Mouse (Mus musculus) limb, embryonic 12.5 days (tissue): ENCODE results near the gene Ctc1. TPM values are rescaled to one million over a fixed set of nuclear protein-coding genes. Genes with fewer than 3 reads are reported as not detected.

Source experiments
- ATAC-seq: fragments of 200-750 bp; cut with Nextera tagmentation; 2 replicates; pipeline ENCODE4 v1.8.0; 2017; ENCODE audit warnings: low read depth, moderate TSS enrichment; ENCODE audit not compliant: insufficient number of reproducible peaks, insufficient read depth, low FRiP score, low TSS enrichment
- H3K27ac ChIP-seq: fragments of 300-500 bp; sonication (generic); 2 replicates; pipeline ENCODE4 v1.5.1; 2016; ENCODE audit warnings: mild to moderate bottlenecking, moderate library complexity
- H3K27me3 ChIP-seq: fragments of 300-500 bp; sonication (generic); 2 replicates; pipeline ENCODE4 v1.6.1; 2016; ENCODE audit warnings: mild to moderate bottlenecking, moderate library complexity
- H3K36me3 ChIP-seq: fragments of 300-500 bp; sonication (generic); 2 replicates; pipeline ENCODE4 v1.6.1; 2016; ENCODE audit warnings: mild to moderate bottlenecking, moderate library complexity
- H3K4me1 ChIP-seq: fragments of 300-500 bp; sonication (generic); replicated peaks from 2 replicates; pipeline ENCODE4 v1.6.1; 2016
- H3K4me2 ChIP-seq: fragments of 300-500 bp; sonication (generic); 2 replicates; pipeline ENCODE4 v1.6.1; 2016; ENCODE audit warnings: mild to moderate bottlenecking, moderate library complexity
- H3K4me3 ChIP-seq: fragments of 300-500 bp; sonication (generic); replicated peaks from 2 replicates; pipeline ENCODE4 v1.5.1; 2016; ENCODE audit warnings: mild to moderate bottlenecking
- H3K9ac ChIP-seq: fragments of 300-500 bp; sonication (generic); replicated peaks from 2 replicates; pipeline ENCODE4 v1.6.1; 2016; ENCODE audit warnings: mild to moderate bottlenecking, moderate library complexity
- H3K9me3 ChIP-seq: fragments of 300-500 bp; sonication (generic); 2 replicates; pipeline ENCODE4 v1.6.1; 2016; ENCODE audit warnings: mild to moderate bottlenecking, moderate library complexity
- WGBS: fragments of 180-500 bp; shearing (Covaris S2); methylation state at CpG from one replicate; pipeline ENCODE4 v1.1.7; 2016; 5-methylcytosine and 5-hydroxymethylcytosine counted together
- polyA plus RNA-seq: library from polyadenylated mRNA; unstranded; fragments of >200 nt; fragmentation: Nextera tagmentation; extraction: Ambion mirVana; gene quantifications from 2 replicates; pipeline ENCODE4 v1.2.1, GENCODE M21; 2016

Gene Ctc1
- polyA plus RNA-seq, 1 experiment from 2014 or later = 70.5 TPM

GRCm38 (mm10) chr11:69035411-69035810 is 19.7 kb downstream of the Ctc1 start:
- H3K9me3 ChIP-seq = no peaks in the 10 kb centered on the region
- no peak overlapping the region for H3K4me2 ChIP-seq
- 86% methylated on average over 9 of the region's 9 CpGs for WGBS
- H3K9ac ChIP-seq = no peak overlapping the region
- peaks cover 21% of the 10 kb centered on the region for H3K4me1 ChIP-seq
- H3K27ac ChIP-seq = peak overlapping the region; percentile 24
- 0 out of 2 replicates have a peak overlapping the region, but pooled peaks have one; percentile 12 for H3K4me3 ChIP-seq
- H3K36me3 ChIP-seq = peaks cover 58% of the 10 kb centered on the region
- no peak for ATAC-seq
- no peaks in the 10 kb centered on the region for H3K27me3 ChIP-seq

GRCm38 (mm10) chr11:69035849-69036248 is 20.1 kb downstream of the Ctc1 start:
- Histone ChIP-seq H3K9ac (no peak overlapping the region), H3K4me3 (peak overlapping the region; percentile 12), H3K4me1 (peaks cover 21% of the 10 kb centered on the region), H3K27ac (peak overlapping the region; percentile 24), H3K27me3 (no peaks in the 10 kb centered on the region), H3K36me3 (peaks cover 54% of the 10 kb centered on the region), H3K4me2 (peak overlapping the region; percentile 55), H3K9me3 (no peaks in the 10 kb centered on the region)
- 11% methylated on average over 8 of the region's 8 CpGs for WGBS
- no peak for ATAC-seq

DNA sequence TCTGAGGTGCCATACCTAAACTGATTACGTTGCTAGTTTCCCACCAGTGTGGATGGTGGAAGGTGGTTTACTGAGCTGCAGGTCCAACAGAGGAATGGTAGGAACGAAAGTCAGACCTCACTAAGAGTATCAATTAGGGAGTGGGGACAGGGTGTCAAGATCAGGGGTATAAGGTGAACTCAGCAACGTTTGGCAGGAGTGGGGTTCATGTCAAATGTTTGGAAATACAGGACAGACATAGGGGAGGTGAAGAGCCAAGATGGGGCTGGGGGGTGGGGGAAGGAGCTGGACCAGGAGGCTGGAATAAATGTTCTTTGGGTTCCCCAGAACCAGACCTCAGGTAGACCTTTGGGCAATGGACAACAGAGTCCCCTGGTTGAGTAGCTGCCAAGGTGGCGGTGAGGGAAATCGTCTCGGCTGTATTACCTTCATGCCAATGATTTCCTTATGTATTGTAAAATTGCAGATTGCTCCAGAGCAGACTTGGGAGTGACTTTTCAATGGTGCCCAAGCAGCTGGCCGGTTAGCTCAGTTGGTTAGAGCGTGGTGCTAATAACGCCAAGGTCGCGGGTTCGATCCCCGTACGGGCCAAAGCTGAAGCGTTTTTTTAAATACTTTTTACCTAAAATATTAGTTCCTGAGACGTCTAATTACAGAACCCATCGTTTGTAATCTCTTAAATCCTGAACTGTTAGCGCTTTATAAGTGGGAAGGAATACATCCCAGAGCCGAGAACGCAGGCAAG is 20.9 kb downstream of the Ctc1 start:
- H3K36me3 ChIP-seq = peaks cover 46% of the 10 kb centered on the region
- H3K27ac ChIP-seq = peak overlapping the region; percentile 86
- 10% methylated on average over 20 of the region's 20 CpGs for WGBS
- H3K4me2 ChIP-seq = peak overlapping the region; percentile 55
- peak overlapping the region; percentile 80 for H3K9ac ChIP-seq
- H3K4me3 ChIP-seq = peak overlapping the region; percentile 69
- no peaks in the 10 kb centered on the region for H3K27me3 ChIP-seq
- peaks cover 21% of the 10 kb centered on the region for H3K4me1 ChIP-seq
- no peak for ATAC-seq
- H3K9me3 ChIP-seq = no peaks in the 10 kb centered on the region

- H3K9me3 ChIP-seq = no peaks in the 10 kb centered on the region
- H3K27ac ChIP-seq = peak overlapping the region; percentile 86
- 1% methylated on average over 34 of the region's 34 CpGs for WGBS
- peak overlapping the region; percentile 55 for H3K4me2 ChIP-seq
- no peaks in the 10 kb centered on the region for H3K27me3 ChIP-seq
- H3K9ac ChIP-seq = peak overlapping the region; percentile 80
- ATAC-seq = no peak
- H3K4me1 ChIP-seq = peaks cover 21% of the 10 kb centered on the region
- H3K4me3 ChIP-seq = peak overlapping the region; percentile 69
- peaks cover 39% of the 10 kb centered on the region for H3K36me3 ChIP-seq
These were observed 21.7 kb downstream of the Ctc1 start for GRCm38 (mm10) chr11:69037231-69038061.

DNA sequence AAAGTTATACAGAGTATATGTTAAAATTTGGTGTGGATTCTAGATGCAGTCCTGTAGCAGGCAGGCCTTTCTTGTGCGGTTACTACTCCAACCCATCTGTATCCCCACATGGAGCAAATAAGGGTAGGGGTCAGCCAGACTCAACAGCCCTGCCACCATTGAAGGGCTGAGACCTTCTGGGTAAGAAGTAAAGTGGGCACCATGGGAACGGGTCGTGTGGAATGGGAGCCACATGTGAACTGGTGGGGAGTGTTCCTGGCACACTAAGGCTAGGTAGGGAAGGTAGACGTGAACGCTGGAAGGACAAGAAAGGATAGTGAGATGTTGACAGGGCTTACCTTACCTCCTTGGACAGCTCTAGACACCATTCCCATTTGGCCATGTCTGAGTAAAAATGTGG is 22.5 kb downstream of the Ctc1 start:
- H3K36me3 ChIP-seq = peaks cover 32% of the 10 kb centered on the region
- WGBS = 80% methylated on average over 5 of the region's 5 CpGs
- no peak for ATAC-seq
- H3K4me3 ChIP-seq = no peak overlapping the region
- H3K9me3 ChIP-seq = no peaks in the 10 kb centered on the region
- H3K27ac ChIP-seq = no peak overlapping the region
- H3K9ac ChIP-seq = no peak overlapping the region
- H3K4me1 ChIP-seq = peaks cover 21% of the 10 kb centered on the region
- no peak overlapping the region for H3K4me2 ChIP-seq
- no peaks in the 10 kb centered on the region for H3K27me3 ChIP-seq

DNA sequence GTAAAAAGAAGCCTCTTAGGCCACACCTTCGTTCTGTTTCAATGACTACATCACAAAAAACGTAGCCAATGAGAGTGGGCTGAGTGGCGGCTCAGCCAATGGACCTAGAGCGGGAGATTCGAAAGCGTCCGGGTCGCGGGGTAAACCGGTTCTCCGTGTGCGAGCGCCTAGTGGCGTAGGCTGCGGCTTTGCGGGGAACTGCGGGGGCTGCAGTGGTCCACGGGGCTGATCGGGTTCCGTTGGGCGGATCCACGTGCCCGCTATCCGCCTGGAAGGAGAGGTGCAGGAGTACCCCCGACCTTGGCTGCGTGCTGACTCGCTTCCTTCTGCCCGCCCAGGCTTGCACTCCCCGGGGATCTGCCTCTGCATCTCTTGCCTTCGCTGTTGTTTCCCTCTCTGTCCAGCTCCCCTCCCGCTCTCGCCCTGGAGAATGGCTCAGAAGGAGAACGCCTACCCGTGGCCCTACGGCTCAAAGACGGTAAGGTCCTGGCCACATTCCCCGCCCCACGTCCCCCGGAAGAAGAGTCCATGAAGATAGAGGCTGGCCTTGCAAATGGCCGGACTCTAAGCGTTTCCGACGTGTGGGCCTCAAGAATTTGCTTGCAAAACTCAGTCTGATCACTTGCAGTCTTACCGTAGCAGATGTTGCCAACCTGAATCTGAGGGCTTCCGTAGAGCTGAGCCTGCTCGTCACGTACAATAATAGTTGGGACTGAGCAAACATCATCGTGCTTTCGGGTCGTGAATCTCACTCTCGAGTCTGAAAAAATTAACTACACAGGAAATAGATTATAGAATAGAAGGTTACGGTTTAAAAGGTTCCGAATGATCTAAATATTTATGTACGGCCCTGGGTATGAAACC is 30.1 kb downstream of the Ctc1 start, which contains the start of gene Aurkb:
Gene Aurkb, plus strand, starts transcription at position 117 of the 864 bp plus-strand sequence.
- Histone ChIP-seq H3K4me3 (peak within 1 kb of the TSS; percentile 83), H3K9me3 (no peaks in the 10 kb centered on the region), H3K9ac (peak within 1 kb of the TSS; percentile 83), H3K36me3 (peaks cover 34% of the 10 kb centered on the region), H3K27ac (peak within 1 kb of the TSS; percentile 93), H3K27me3 (no peaks in the 10 kb centered on the region), H3K4me2 (peak within 1 kb of the TSS; percentile 85), H3K4me1 (peaks cover 25% of the 10 kb centered on the region)
- peak; percentile 75 for ATAC-seq
- WGBS = under 1% methylated on average over 54 of the region's 54 CpGs

GRCm38 (mm10) chr11:69046395-69046774 is 30.7 kb downstream of the Ctc1 start:
- no peak for ATAC-seq
- WGBS = 13% methylated on average over 9 of the region's 9 CpGs
- no peak overlapping the region for H3K27ac ChIP-seq

DNA sequence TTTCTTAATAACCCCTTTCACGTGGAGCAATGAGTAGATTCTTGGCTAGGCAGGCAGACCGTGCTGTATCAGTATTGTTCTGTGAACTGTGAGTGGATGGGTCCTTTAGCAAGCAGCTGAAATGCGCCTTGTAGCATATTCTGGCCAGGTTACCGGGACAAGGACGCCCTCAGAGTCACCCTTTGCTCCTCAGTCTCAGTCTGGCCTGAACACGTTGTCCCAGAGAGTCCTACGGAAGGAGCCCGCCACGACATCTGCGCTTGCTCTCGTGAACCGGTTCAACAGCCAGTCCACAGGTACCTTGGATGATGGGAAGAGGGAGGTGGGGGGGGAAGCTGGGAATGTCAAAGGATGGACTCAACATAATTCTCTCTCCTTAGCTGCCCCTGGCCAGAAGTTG is 31.9 kb downstream of the Ctc1 start:
- Histone ChIP-seq H3K4me1 (peaks cover 25% of the 10 kb centered on the region), H3K4me3 (0 out of 2 replicates have a peak overlapping the region, but pooled peaks have one; percentile 83), H3K27me3 (no peaks in the 10 kb centered on the region), H3K9ac (0 out of 2 replicates have a peak overlapping the region, but pooled peaks have one; percentile 27), H3K27ac (no peak overlapping the region), H3K4me2 (peak overlapping the region; percentile 85), H3K9me3 (no peaks in the 10 kb centered on the region), H3K36me3 (peaks cover 47% of the 10 kb centered on the region)
- ATAC-seq = no peak
- 90% methylated on average over 12 of the region's 12 CpGs for whole genome bisulfite sequencing

More at GRCm38 (mm10) chr11:69046395-69046774, 30.7 kb downstream of the Ctc1 start:
- Histone ChIP-seq H3K4me1 (peaks cover 25% of the 10 kb centered on the region), H3K4me3 (peak overlapping the region; percentile 83), H3K27me3 (no peaks in the 10 kb centered on the region), H3K4me2 (peak overlapping the region; percentile 85), H3K36me3 (peaks cover 40% of the 10 kb centered on the region), H3K9me3 (no peaks in the 10 kb centered on the region), H3K9ac (peak overlapping the region; percentile 83)

DNA sequence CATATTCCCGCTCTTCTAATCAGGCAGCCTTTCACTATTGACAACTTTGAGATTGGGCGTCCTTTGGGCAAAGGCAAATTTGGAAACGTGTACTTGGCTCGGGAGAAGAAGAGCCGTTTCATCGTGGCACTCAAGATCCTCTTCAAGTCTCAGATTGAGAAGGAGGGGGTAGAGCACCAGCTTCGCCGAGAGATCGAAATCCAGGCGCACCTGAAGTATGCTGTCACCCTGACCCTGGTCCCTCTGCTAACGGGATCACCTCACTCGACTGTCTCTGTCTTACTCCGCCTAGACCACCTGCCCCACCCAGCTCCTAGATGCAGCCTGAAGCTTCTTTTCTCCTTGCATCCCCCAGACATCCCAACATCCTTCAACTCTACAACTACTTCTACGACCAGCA is 32.4 kb downstream of the Ctc1 start:
- no peaks in the 10 kb centered on the region for H3K9me3 ChIP-seq
- H3K36me3 ChIP-seq = peaks cover 50% of the 10 kb centered on the region
- H3K4me1 ChIP-seq = peaks cover 25% of the 10 kb centered on the region
- no peak overlapping the region; the same call in 1 of the 2 replicates for H3K9ac ChIP-seq
- WGBS = 93% methylated on average over 14 of the region's 14 CpGs
- H3K4me2 ChIP-seq = 0 out of 2 replicates have a peak overlapping the region, but pooled peaks have one; percentile 85
- no peak overlapping the region for H3K4me3 ChIP-seq
- ATAC-seq = no peak
- H3K27ac ChIP-seq = no peak overlapping the region
- no peaks in the 10 kb centered on the region for H3K27me3 ChIP-seq

GRCm38 (mm10) chr11:69050748-69051147 is 35.0 kb downstream of the Ctc1 start:
- Histone ChIP-seq H3K27ac (no peak overlapping the region), H3K9me3 (no peaks in the 10 kb centered on the region), H3K4me1 (peaks cover 25% of the 10 kb centered on the region), H3K27me3 (no peaks in the 10 kb centered on the region), H3K36me3 (peaks cover 56% of the 10 kb centered on the region), H3K9ac (no peak overlapping the region), H3K4me3 (no peak overlapping the region), H3K4me2 (no peak overlapping the region)
- no peak for ATAC-seq
- 95% methylated on average over 8 of the region's 8 CpGs for WGBS
